Mouse (Mus musculus): ENCODE results near the gene Hipk3. TPM values are rescaled to one million over a fixed set of nuclear protein-coding genes. Genes with fewer than 3 reads are reported as not detected.

Gene Hipk3
- total RNA-seq, 1 experiment, result 11.1 TPM

DNA sequence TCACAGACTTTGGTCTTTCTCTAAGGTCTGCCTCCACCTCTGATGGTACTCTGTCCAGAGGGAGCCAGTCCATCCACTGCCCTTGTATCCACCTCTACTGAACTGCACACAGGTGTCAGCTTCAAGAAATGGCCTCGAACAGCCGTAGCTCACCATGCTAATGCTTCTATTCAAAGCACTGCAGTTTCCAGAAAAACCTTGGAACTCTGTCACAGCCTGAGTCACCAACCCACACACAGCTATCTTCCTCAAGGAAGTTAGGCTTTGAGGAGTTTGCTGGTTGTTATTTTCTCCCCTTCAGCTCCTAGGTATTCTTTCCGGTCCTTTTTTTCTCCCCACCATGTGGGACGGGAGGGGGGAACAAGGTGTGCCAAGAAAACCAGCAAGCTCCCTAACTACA lies 3.5 kb upstream of the Hipk3 start:
- no peak overlapping the region for H3K9ac ChIP-seq (ENCODE audit: insufficient read depth, low read depth, low read length, poor library complexity, severe bottlenecking)
- H3K27ac ChIP-seq (ENCODE audit: insufficient read depth, low read depth, low read length, poor library complexity, severe bottlenecking), result no peak overlapping the region
- no peaks in the 10 kb centered on the region for H3K36me3 ChIP-seq (ENCODE audit: control insufficient read depth, insufficient read depth, low read length, poor library complexity, severe bottlenecking)
- no peak for TF ChIP-seq HCFC1 (IDR thresholded peaks at IDR 0.05; ENCODE audit: borderline replicate concordance, insufficient read depth, low read length)
- no peak for TF ChIP-seq ZC3H11A (IDR thresholded peaks at IDR 0.05; ENCODE audit: borderline replicate concordance, low read depth, low read length)
- no peak for TF ChIP-seq ZNF384 (IDR thresholded peaks at IDR 0.05; ENCODE audit: low read depth, low read length)
- no peak for TF ChIP-seq MAFK (IDR thresholded peaks at IDR 0.05; ENCODE audit: insufficient read depth, low read depth, low read length)
- TF ChIP-seq CHD2 (IDR thresholded peaks at IDR 0.05; ENCODE audit: low read depth, low read length), result no peak
- no peak for DNase-seq (ENCODE audit: low read depth, low spot score)
- no peak overlapping the region for H3K4me3 ChIP-seq (ENCODE audit: insufficient read depth in 1 of 2, low read depth in 1 of 2, low read length in 2 of 2, poor library complexity in 1 of 2, severe bottlenecking in 1 of 2)
- H3K9me3 ChIP-seq (ENCODE audit: control insufficient read depth, insufficient read depth, low read depth, low read length), result no peaks in the 10 kb centered on the region
- in situ Hi-C loops (cut with MboI; ENCODE audit: low sequenced_read_pairs in 2 of 2, unreplicated experiment in 2 of 2), result no loop called here
- H3K4me1 ChIP-seq (ENCODE audit: control insufficient read depth in 2 of 2, insufficient read depth in 2 of 2, low read length in 2 of 2, poor library complexity in 1 of 2), result peaks cover 0 to 7% of the 10 kb centered on the region in 2 experiments; a peak in 1 of 4 replicates

DNA sequence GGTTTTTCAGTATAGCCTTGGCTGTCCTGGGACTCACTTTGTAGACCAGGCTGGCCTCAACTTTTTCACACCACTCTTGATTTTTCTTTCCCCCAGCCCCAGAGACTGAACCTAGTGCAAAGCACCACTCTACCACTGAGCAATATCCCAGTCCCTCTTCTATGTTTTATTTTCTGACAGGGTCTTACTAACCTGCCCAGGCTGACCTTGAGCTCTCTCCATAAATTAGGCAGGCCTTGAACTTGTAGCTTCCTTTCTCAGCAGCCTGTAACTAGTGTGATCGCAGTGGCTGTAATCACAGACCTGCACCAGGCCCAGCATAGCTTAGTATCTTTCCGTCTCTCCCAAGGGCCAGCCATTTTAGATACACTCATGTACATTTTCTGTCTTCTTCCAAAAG lies 3.0 kb upstream of the Hipk3 start:
- TF ChIP-seq HCFC1 (IDR thresholded peaks at IDR 0.05; ENCODE audit: borderline replicate concordance, insufficient read depth, low read length) (no peak), CHD2 (IDR thresholded peaks at IDR 0.05; ENCODE audit: low read depth, low read length) (no peak), ZNF384 (IDR thresholded peaks at IDR 0.05; ENCODE audit: low read depth, low read length) (no peak), MAFK (IDR thresholded peaks at IDR 0.05; ENCODE audit: insufficient read depth, low read depth, low read length) (no peak), ZC3H11A (IDR thresholded peaks at IDR 0.05; ENCODE audit: borderline replicate concordance, low read depth, low read length) (no peak)
- no peaks in the 10 kb centered on the region for H3K9me3 ChIP-seq (ENCODE audit: control insufficient read depth, insufficient read depth, low read depth, low read length)
- H3K27ac ChIP-seq (ENCODE audit: insufficient read depth, low read depth, low read length, poor library complexity, severe bottlenecking), result no peak overlapping the region
- peaks cover 2 to 7% of the 10 kb centered on the region in 2 experiments; a peak in 2 of 4 replicates for H3K4me1 ChIP-seq (ENCODE audit: control insufficient read depth in 2 of 2, insufficient read depth in 2 of 2, low read length in 2 of 2, poor library complexity in 1 of 2)
- no peak overlapping the region for H3K9ac ChIP-seq (ENCODE audit: insufficient read depth, low read depth, low read length, poor library complexity, severe bottlenecking)
- no peak overlapping the region for H3K4me3 ChIP-seq (ENCODE audit: insufficient read depth in 1 of 2, low read depth in 1 of 2, low read length in 2 of 2, poor library complexity in 1 of 2, severe bottlenecking in 1 of 2)
- no peak for DNase-seq (ENCODE audit: low read depth, low spot score)
- in situ Hi-C loops (cut with MboI; ENCODE audit: low sequenced_read_pairs in 2 of 2, unreplicated experiment in 2 of 2), result no loop called here
- no peaks in the 10 kb centered on the region for H3K36me3 ChIP-seq (ENCODE audit: control insufficient read depth, insufficient read depth, low read length, poor library complexity, severe bottlenecking)

DNA sequence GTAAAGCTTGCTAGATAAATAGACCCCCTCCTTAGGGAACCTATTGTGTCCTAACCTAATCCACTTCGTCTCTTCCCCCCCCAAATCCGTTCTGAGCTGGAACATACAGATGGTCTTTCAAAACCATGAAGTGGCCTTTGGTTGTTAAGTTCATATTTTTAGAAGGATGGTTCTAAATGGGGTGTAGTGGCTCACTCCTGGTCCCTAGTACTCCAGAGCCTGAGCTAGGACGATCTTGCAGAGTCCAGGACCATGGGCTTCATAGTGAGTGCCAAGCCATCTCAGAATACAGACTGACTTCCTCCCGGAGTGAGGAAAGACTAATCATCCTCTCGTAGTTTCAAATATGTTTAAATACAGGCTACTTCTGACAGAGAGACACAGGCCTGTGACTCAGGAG lies 2.0 kb upstream of the Hipk3 start:
- TF ChIP-seq ZC3H11A (IDR thresholded peaks at IDR 0.05; ENCODE audit: borderline replicate concordance, low read depth, low read length) (no peak), HCFC1 (IDR thresholded peaks at IDR 0.05; ENCODE audit: borderline replicate concordance, insufficient read depth, low read length) (no peak), ZNF384 (IDR thresholded peaks at IDR 0.05; ENCODE audit: low read depth, low read length) (no peak), CHD2 (IDR thresholded peaks at IDR 0.05; ENCODE audit: low read depth, low read length) (no peak), MAFK (IDR thresholded peaks at IDR 0.05; ENCODE audit: insufficient read depth, low read depth, low read length) (no peak)
- Histone ChIP-seq H3K36me3 (ENCODE audit: control insufficient read depth, insufficient read depth, low read length, poor library complexity, severe bottlenecking) (no peaks in the 10 kb centered on the region), H3K9ac (ENCODE audit: insufficient read depth, low read depth, low read length, poor library complexity, severe bottlenecking) (no peak overlapping the region), H3K9me3 (ENCODE audit: control insufficient read depth, insufficient read depth, low read depth, low read length) (no peaks in the 10 kb centered on the region), H3K27ac (ENCODE audit: insufficient read depth, low read depth, low read length, poor library complexity, severe bottlenecking) (no peak overlapping the region), H3K4me1 (ENCODE audit: control insufficient read depth in 2 of 2, insufficient read depth in 2 of 2, low read length in 2 of 2, poor library complexity in 1 of 2) (peaks cover 2 to 7% of the 10 kb centered on the region in 2 experiments; a peak in 2 of 4 replicates), H3K4me3 (ENCODE audit: insufficient read depth in 1 of 2, low read depth in 1 of 2, low read length in 2 of 2, poor library complexity in 1 of 2, severe bottlenecking in 1 of 2) (no peak overlapping the region)
- in situ Hi-C loops (cut with MboI; ENCODE audit: low sequenced_read_pairs in 2 of 2, unreplicated experiment in 2 of 2), result no loop called here
- DNase-seq (ENCODE audit: low read depth, low spot score), result no peak

DNA sequence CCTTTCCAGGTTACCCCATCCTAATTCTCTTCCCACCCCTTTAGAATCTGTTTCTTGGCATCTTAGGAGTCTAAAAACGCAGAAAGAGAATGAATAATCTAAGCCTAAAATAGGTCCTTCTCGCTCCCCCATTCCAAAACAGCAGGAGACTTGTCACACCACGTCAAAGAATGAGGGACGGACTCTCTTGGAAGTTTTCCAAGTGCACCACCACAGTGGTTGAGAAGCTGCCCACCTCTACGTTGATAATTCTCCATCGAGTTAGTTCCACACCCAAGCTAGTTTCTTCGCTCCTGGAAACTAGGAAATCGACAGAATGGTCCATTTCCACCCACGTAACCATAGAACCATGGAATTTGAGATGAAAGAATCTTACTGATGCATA lies 547 bp upstream of the Hipk3 start:
- Histone ChIP-seq H3K36me3 (ENCODE audit: control insufficient read depth, insufficient read depth, low read length, poor library complexity, severe bottlenecking) (no peaks in the 10 kb centered on the region), H3K4me3 (ENCODE audit: insufficient read depth in 1 of 2, low read depth in 1 of 2, low read length in 2 of 2, poor library complexity in 1 of 2, severe bottlenecking in 1 of 2) (peak overlapping the region; percentile 80 to 96), H3K27ac (ENCODE audit: insufficient read depth, low read depth, low read length, poor library complexity, severe bottlenecking) (no peak overlapping the region), H3K4me1 (ENCODE audit: control insufficient read depth in 2 of 2, insufficient read depth in 2 of 2, low read length in 2 of 2, poor library complexity in 1 of 2) (peaks cover 2 to 7% of the 10 kb centered on the region in 2 experiments; a peak in 2 of 4 replicates), H3K9me3 (ENCODE audit: control insufficient read depth, insufficient read depth, low read depth, low read length) (no peaks in the 10 kb centered on the region), H3K9ac (ENCODE audit: insufficient read depth, low read depth, low read length, poor library complexity, severe bottlenecking) (peak overlapping the region; percentile 97; the same call in 1 of the 2 replicates)
- TF ChIP-seq ZNF384 (IDR thresholded peaks at IDR 0.05; ENCODE audit: low read depth, low read length) (no peak), ZC3H11A (IDR thresholded peaks at IDR 0.05; ENCODE audit: borderline replicate concordance, low read depth, low read length) (no peak), HCFC1 (IDR thresholded peaks at IDR 0.05; ENCODE audit: borderline replicate concordance, insufficient read depth, low read length) (no peak), CHD2 (IDR thresholded peaks at IDR 0.05; ENCODE audit: low read depth, low read length) (no peak), MAFK (IDR thresholded peaks at IDR 0.05; ENCODE audit: insufficient read depth, low read depth, low read length) (no peak)
- in situ Hi-C loops (cut with MboI; ENCODE audit: low sequenced_read_pairs in 2 of 2, unreplicated experiment in 2 of 2), result no loop called here
- no peak for DNase-seq (ENCODE audit: low read depth, low spot score)

Data from ES-E14 (cell line).